Mouse (Mus musculus) G1E (cell line): ENCODE measurements around the gene Frmd6.

Experiments
- CTCF ChIP-seq: IDR thresholded peaks from 2 replicates; pipeline ENCODE4 v1.5.1; 2012; ENCODE audit warnings: low read depth, low read length, inconsistent platforms, mixed read lengths
- GATA1 ChIP-seq: IDR thresholded peaks from 2 replicates; pipeline ENCODE4 v1.6.1; 2012; ENCODE audit warnings: borderline replicate concordance, low read length, inconsistent platforms, mixed read lengths
- TAL1 ChIP-seq: conservative IDR thresholded peaks from 2 replicates; pipeline ENCODE4 v1.6.1; 2012; ENCODE audit warnings: low read depth, low read length, inconsistent platforms, mixed read lengths

DNA sequence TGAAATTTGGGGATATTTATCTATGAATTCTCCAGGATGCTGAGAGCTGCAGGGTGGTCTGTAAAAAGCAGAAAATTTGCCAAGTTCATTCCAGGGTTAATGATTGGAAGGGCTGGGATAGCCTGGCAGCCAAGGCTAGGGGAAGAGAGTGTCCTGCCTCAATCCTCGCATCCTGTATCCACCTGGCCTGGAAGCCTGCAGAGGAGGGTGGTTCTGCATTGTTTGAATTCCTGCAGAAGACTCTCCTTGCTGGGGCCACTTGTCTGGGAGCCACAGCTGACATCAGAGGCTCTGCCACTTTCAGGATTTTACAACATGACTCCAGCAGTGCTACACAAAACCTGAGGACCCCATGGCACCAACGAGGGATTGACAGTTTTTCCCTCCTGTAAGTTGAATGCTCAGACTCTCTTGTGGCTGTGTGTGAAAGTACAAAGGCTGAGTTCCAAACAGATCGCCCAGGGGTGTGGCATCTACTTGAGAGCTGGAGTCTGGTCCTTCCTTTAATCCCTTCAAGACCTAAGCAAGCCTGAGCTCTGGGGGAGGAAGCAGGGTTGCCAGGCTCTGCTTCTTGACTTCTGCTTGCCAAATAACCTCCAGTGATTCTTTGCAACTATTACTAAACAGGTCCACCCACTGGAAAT lies 12.4 kb upstream of the Frmd6 start:
- TF ChIP-seq CTCF: no peak
- no peak for TF ChIP-seq TAL1
- no peak for TF ChIP-seq GATA1
